Mouse (Mus musculus) bone marrow macrophage, adult 2 months (primary cell): ENCODE data around the gene Suz12.

ENCODE experiments used
- CTCF ChIP-seq: IDR thresholded peaks from 2 replicates; pipeline ENCODE4 v1.5.1; 2012; ENCODE audit warnings: low read depth, mild to moderate bottlenecking, low read length, moderate library complexity
- POLR2A ChIP-seq: IDR thresholded peaks from 2 replicates; pipeline ENCODE4 v1.6.1; 2012; ENCODE audit warnings: mild to moderate bottlenecking, low read depth, low read length, borderline replicate concordance

DNA sequence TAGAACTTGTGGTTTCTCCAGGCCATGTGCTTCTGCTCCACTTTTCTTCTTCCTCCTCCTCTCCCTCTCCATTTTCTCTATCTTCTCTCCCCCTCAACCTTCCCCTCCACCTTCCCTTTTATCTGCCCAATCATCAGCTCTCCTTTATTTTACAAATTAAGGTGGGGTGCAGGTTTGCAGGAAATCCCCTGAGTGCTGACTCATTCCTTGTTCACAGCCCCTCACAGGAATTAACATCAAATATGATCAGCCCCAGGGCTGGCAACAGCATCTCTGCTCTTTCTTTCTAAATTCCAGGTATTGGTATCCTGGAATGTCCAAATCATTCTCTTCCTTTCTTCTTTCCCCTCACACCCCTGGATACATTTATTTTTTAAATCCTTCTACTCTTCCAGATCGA, 16.7 kb upstream of the Suz12 start:
- TF ChIP-seq POLR2A (no peak), CTCF (no peak)
